Mouse (Mus musculus) heart, embryonic 12.5 days (tissue): ENCODE results near the gene Zfp341. TPM values are rescaled to one million over a fixed set of nuclear protein-coding genes. Genes with fewer than 3 reads are reported as not detected.

Source experiments
- ATAC-seq: fragments of 200-750 bp; cut with Nextera tagmentation; 2 replicates; pipeline ENCODE4 v1.8.0; 2017; ENCODE audit warnings: moderate TSS enrichment, moderate library complexity; ENCODE audit not compliant: insufficient number of reproducible peaks, low FRiP score
- H3K27ac ChIP-seq: fragments of 300-500 bp; sonication (generic); 2 replicates; pipeline ENCODE4 v1.5.1; 2016; ENCODE audit warnings: mild to moderate bottlenecking, moderate library complexity; ENCODE audit not compliant: poor library complexity, severe bottlenecking
- H3K27me3 ChIP-seq: fragments of 300-500 bp; sonication (generic); replicated peaks from 2 replicates; pipeline ENCODE4 v1.6.1; 2016; ENCODE audit warnings: mild to moderate bottlenecking, moderate library complexity
- H3K36me3 ChIP-seq: fragments of 300-500 bp; sonication (generic); 2 replicates; pipeline ENCODE4 v1.6.1; 2016; ENCODE audit warnings: mild to moderate bottlenecking, moderate library complexity
- H3K4me1 ChIP-seq: fragments of 300-500 bp; sonication (generic); replicated peaks from 2 replicates; pipeline ENCODE4 v1.6.1; 2016; ENCODE audit warnings: mild to moderate bottlenecking
- H3K4me2 ChIP-seq: fragments of 300-500 bp; sonication (generic); 2 replicates; pipeline ENCODE4 v1.6.1; 2016; ENCODE audit warnings: mild to moderate bottlenecking, moderate library complexity
- H3K4me3 ChIP-seq: fragments of 300-500 bp; sonication (generic); 2 replicates; pipeline ENCODE4 v1.5.1; 2016; ENCODE audit warnings: mild to moderate bottlenecking
- H3K9ac ChIP-seq: fragments of 300-500 bp; sonication (generic); 2 replicates; pipeline ENCODE4 v1.6.1; 2016; ENCODE audit warnings: mild to moderate bottlenecking, moderate library complexity
- H3K9me3 ChIP-seq: fragments of 300-500 bp; sonication (generic); replicated peaks from 2 replicates; pipeline ENCODE4 v1.6.1; 2016; ENCODE audit warnings: mild to moderate bottlenecking, moderate library complexity
- WGBS: fragments of 180-500 bp; shearing (Covaris S2); methylation state at CpG from one replicate; pipeline ENCODE4 v1.1.7; 2016; 5-methylcytosine and 5-hydroxymethylcytosine counted together
- polyA plus RNA-seq: library from polyadenylated mRNA; unstranded; fragments of >200 nt; fragmentation: Nextera tagmentation; extraction: Ambion mirVana; gene quantifications from 2 replicates; pipeline ENCODE4 v1.2.1, GENCODE M21; 2016

Gene Zfp341
- polyA plus RNA-seq: 0.78 and 0.82 TPM in 2 replicates

- Histone ChIP-seq H3K36me3 (no peaks in the 10 kb centered on the region), H3K9ac (peak within 1 kb of the TSS; percentile 81), H3K27ac (peak within 1 kb of the TSS; percentile 95), H3K27me3 (no peaks in the 10 kb centered on the region), H3K4me3 (peak within 1 kb of the TSS; percentile 59), H3K4me2 (peak within 1 kb of the TSS; percentile 85), H3K9me3 (no peaks in the 10 kb centered on the region), H3K4me1 (peaks cover 24% of the 10 kb centered on the region; the same call in 1 of the 2 replicates)
- ATAC-seq: peak; percentile 93
- WGBS: under 1% methylated on average over 95 of the region's 98 CpGs
These were observed at the start of gene Zfp341, which contains the start of gene 4930519P11Rik for GRCm38 (mm10) chr2:154613118-154614115. TSS of gene Zfp341 (plus strand) at chr2:154613297. TSS of gene 4930519P11Rik (minus strand) at chr2:154613437.

DNA sequence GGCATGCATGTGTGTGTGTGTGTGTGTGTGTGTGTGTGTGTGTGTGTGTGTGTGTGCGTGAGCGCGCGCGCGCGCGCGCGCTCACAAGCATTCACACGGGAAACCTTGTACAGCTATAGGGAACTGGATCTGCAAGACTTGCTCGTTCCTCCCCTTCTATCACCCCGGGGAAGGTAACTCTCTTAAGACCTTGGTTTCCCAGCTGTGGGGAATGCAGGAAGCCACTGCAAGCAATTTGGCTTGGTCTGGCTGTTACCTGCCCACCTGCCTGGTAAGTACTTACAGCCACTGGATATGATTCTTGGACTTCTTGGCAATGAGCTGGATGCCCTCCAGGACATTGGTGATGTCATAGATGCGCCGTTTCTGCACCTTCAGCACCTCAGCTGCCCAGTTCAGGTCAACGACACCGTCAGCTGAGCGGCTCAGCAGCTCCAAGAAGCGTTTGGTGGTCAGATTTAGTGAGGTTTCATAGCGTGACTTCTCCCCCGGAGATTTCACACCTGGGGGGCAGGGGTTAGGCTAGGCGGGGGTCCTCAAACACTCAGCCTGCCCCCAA, 49.4 kb upstream of the Zfp341 start:
- WGBS: 90% methylated on average over 22 of the region's 22 CpGs
- peaks cover 36% of the 10 kb centered on the region for H3K4me1 ChIP-seq
- no peak overlapping the region for H3K9ac ChIP-seq
- H3K4me3 ChIP-seq: no peak overlapping the region
- peaks cover 36% of the 10 kb centered on the region for H3K36me3 ChIP-seq
- ATAC-seq: no peak
- H3K27me3 ChIP-seq: no peaks in the 10 kb centered on the region
- no peak overlapping the region for H3K27ac ChIP-seq
- H3K4me2 ChIP-seq: no peak overlapping the region
- no peaks in the 10 kb centered on the region for H3K9me3 ChIP-seq

- Histone ChIP-seq H3K4me2 (no peak overlapping the region), H3K4me1 (peaks cover 32% of the 10 kb centered on the region), H3K27me3 (no peaks in the 10 kb centered on the region), H3K9ac (0 out of 2 replicates have a peak overlapping the region, but pooled peaks have one; percentile 8), H3K27ac (no peak overlapping the region), H3K9me3 (no peaks in the 10 kb centered on the region), H3K4me3 (no peak overlapping the region), H3K36me3 (peaks cover 31% of the 10 kb centered on the region)
- WGBS: 80% methylated on average over 3 of the region's 3 CpGs
- ATAC-seq: no peak
These were observed 47.5 kb upstream of the Zfp341 start for GRCm38 (mm10) chr2:154565562-154565961.

DNA sequence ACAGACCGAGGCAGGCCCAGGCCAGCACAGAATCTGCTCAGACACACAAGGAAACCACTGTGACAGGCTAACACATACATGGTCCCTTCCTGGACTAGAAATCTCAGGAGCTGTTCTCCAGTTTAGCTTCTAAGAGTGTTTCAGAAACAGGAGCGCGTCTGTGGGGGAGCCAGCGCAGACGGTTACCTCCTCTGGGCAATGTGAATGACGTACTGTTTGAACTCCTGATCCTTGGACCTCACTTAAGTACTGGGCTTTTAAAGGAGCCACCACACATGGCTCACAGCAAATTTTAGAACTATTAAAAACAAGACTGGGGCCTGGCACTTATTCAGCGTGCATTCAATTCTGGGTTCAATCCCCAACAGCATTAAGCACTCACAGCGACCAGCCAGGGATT, 46.5 kb upstream of the Zfp341 start:
- H3K4me2 ChIP-seq: no peak overlapping the region
- no peak for ATAC-seq
- peaks cover 24% of the 10 kb centered on the region for H3K36me3 ChIP-seq
- H3K4me3 ChIP-seq: no peak overlapping the region
- no peak overlapping the region for H3K9ac ChIP-seq
- peaks cover 36% of the 10 kb centered on the region for H3K4me1 ChIP-seq
- H3K27me3 ChIP-seq: no peaks in the 10 kb centered on the region
- 67% methylated on average over 8 of the region's 8 CpGs for WGBS
- H3K9me3 ChIP-seq: no peaks in the 10 kb centered on the region
- H3K27ac ChIP-seq: no peak overlapping the region

DNA sequence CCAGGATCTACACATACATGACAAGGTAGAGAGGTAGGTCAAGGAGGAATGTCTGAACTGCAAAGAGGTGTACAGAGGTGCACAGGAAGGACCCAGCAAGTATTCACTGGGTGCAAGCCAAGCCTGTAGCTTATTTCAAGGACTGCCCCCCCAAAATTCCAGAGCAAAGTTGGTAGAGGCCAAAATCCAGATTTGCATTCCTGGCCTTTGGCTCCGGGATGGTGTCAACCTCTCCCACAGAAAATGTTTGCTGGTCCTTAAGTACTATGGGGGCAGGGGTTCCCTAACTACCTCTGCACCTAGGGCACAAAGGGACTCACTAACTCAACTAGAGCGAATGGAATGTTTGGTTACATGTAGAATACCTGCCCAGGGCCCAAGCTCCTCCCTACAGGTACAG, 45.3 kb upstream of the Zfp341 start:
- Histone ChIP-seq H3K36me3 (peaks cover 17% of the 10 kb centered on the region), H3K9me3 (no peaks in the 10 kb centered on the region), H3K4me3 (peak overlapping the region; percentile 93), H3K4me1 (peaks cover 36% of the 10 kb centered on the region), H3K4me2 (peak overlapping the region; percentile 86), H3K27ac (no peak overlapping the region), H3K9ac (no peak overlapping the region; the same call in 1 of the 2 replicates), H3K27me3 (no peaks in the 10 kb centered on the region)
- WGBS: 78% methylated on average over 2 of the region's 2 CpGs
- no peak for ATAC-seq

- ATAC-seq: no peak
- Histone ChIP-seq H3K27me3 (no peaks in the 10 kb centered on the region), H3K27ac (peak overlapping the region; percentile 74), H3K4me3 (peak overlapping the region; percentile 93), H3K4me2 (peak overlapping the region; percentile 86), H3K4me1 (peaks cover 36% of the 10 kb centered on the region), H3K9me3 (no peaks in the 10 kb centered on the region), H3K36me3 (peaks cover 9% of the 10 kb centered on the region), H3K9ac (peak overlapping the region; percentile 84)
- 20% methylated on average over 10 of the region's 10 CpGs for WGBS
These were observed 44.6 kb upstream of the Zfp341 start for GRCm38 (mm10) chr2:154568329-154569070.

- H3K36me3 ChIP-seq: peaks cover 2% of the 10 kb centered on the region
- under 1% methylated on average over 70 of the region's 70 CpGs for WGBS
- H3K9ac ChIP-seq: peak overlapping the region; percentile 84
- peak overlapping the region; percentile 74 for H3K27ac ChIP-seq
- no peaks in the 10 kb centered on the region for H3K9me3 ChIP-seq
- peak overlapping the region; percentile 86 for H3K4me2 ChIP-seq
- no peaks in the 10 kb centered on the region for H3K27me3 ChIP-seq
- peaks cover 36% of the 10 kb centered on the region for H3K4me1 ChIP-seq
- peak; percentile 87 for ATAC-seq
- peak overlapping the region; percentile 93 for H3K4me3 ChIP-seq
These were observed 43.9 kb upstream of the Zfp341 start for GRCm38 (mm10) chr2:154569071-154569748.

- H3K9me3 ChIP-seq: no peaks in the 10 kb centered on the region
- peak within 1 kb of the TSS; percentile 86 for H3K4me2 ChIP-seq
- WGBS: under 1% methylated on average over 35 of the region's 44 CpGs
- H3K4me3 ChIP-seq: peak within 1 kb of the TSS; percentile 93
- peak; percentile 98 for ATAC-seq
- H3K36me3 ChIP-seq: no peaks in the 10 kb centered on the region
- peak within 1 kb of the TSS; percentile 84 for H3K9ac ChIP-seq
- H3K27ac ChIP-seq: peak within 1 kb of the TSS; percentile 74
- peaks cover 36% of the 10 kb centered on the region for H3K4me1 ChIP-seq
- no peaks in the 10 kb centered on the region for H3K27me3 ChIP-seq
These were observed 43.2 kb upstream of the Zfp341 start, which contains the start of gene E2f1 for GRCm38 (mm10) chr2:154569836-154570286. TSS of gene E2f1 (minus strand) at chr2:154569892.

GRCm38 (mm10) chr2:154570666-154571065, 42.4 kb upstream of the Zfp341 start:
- Histone ChIP-seq H3K9ac (no peak overlapping the region), H3K4me3 (0 out of 2 replicates have a peak overlapping the region, but pooled peaks have one; percentile 93), H3K27me3 (no peaks in the 10 kb centered on the region), H3K4me2 (peak overlapping the region; percentile 86; the same call in 1 of the 2 replicates), H3K36me3 (no peaks in the 10 kb centered on the region), H3K9me3 (no peaks in the 10 kb centered on the region), H3K4me1 (peaks cover 35% of the 10 kb centered on the region), H3K27ac (no peak overlapping the region)
- WGBS: 70% methylated on average over 4 of the region's 4 CpGs
- no peak for ATAC-seq

DNA sequence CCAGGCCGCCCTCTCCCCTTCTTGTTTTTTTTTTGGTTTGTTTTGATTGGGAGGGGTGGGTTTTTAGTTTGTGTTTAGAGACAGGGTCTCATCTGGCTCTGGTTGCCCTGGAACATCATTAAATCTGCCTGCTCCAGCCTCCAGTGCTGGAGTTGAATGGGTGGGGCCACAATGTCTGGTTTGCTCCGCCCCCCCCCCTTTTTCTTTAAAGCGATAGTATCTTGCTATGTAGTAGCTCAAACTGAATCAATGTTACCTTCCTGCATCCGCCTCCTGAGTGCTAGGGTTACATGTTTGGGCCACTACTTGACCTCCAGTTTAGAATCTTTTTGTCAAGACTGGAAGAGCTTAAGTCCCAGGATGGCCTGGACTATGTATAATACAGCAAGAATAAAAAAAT, 41.8 kb upstream of the Zfp341 start:
- H3K27ac ChIP-seq: no peak overlapping the region
- peaks cover 29% of the 10 kb centered on the region for H3K4me1 ChIP-seq
- no peaks in the 10 kb centered on the region for H3K36me3 ChIP-seq
- no peaks in the 10 kb centered on the region for H3K9me3 ChIP-seq
- H3K9ac ChIP-seq: no peak overlapping the region
- H3K4me2 ChIP-seq: no peak overlapping the region
- no peaks in the 10 kb centered on the region for H3K27me3 ChIP-seq
- WGBS: 76% methylated on average over 4 of the region's 4 CpGs
- no peak for ATAC-seq
- H3K4me3 ChIP-seq: no peak overlapping the region
